Mouse (Mus musculus) CH12.LX (cell line): Measurements from ENCODE around the gene Akr1cl.
"Not testable (repeated sequence)": the region's sequence is repeated elsewhere in the genome, so short reads cannot be mapped to it uniquely, and the experiment has no call there.

Source experiments
- CHD2 ChIP-seq: IDR thresholded peaks from 2 replicates; pipeline ENCODE4 v1.6.1; 2011; ENCODE audit warnings: low read length, improper control_type of control experiment
- CTCF ChIP-seq, 2 experiments: IDR thresholded peaks in 1 of 2; conservative IDR thresholded peaks in 1 of 2; 2 replicates each; pipeline ENCODE4 v1.5.1; 2011 to 2012; ENCODE audit warnings: low read depth in 2 of 2, low read length in 2 of 2, improper control_type of control experiment in 1 of 2, inconsistent platforms in 1 of 2, mild to moderate bottlenecking in 1 of 2, moderate library complexity in 1 of 2
- E2F4 ChIP-seq: IDR thresholded peaks from 2 replicates; pipeline ENCODE4 v1.6.1; 2011; ENCODE audit warnings: low read depth, low read length, improper control_type of control experiment; ENCODE audit not compliant: insufficient replicate concordance
- ELF1 ChIP-seq: IDR thresholded peaks from 2 replicates; pipeline ENCODE4 v1.6.1; 2014; ENCODE audit warnings: low read depth, mild to moderate bottlenecking, inconsistent platforms, low read length, improper control_type of control experiment
- EP300 ChIP-seq: IDR thresholded peaks from 2 replicates; pipeline ENCODE4 v1.6.1; 2011; ENCODE audit warnings: low read length, improper control_type of control experiment
- MAX ChIP-seq: IDR thresholded peaks from 2 replicates; pipeline ENCODE4 v1.6.1; 2011; ENCODE audit warnings: low read length, improper control_type of control experiment
- NRF1 ChIP-seq: IDR thresholded peaks from 2 replicates; pipeline ENCODE4 v1.6.1; 2014; ENCODE audit warnings: low read depth, mild to moderate bottlenecking, inconsistent platforms, low read length, improper control_type of control experiment, moderate library complexity
- POLR2A ChIP-seq: IDR thresholded peaks from 2 replicates; pipeline ENCODE4 v1.6.1; 2011; ENCODE audit warnings: low read depth, mild to moderate bottlenecking, improper control_type of control experiment, low read length
- SIN3A ChIP-seq: IDR thresholded peaks from 2 replicates; pipeline ENCODE4 v1.6.1; 2012; ENCODE audit warnings: low read length, improper control_type of control experiment, inconsistent platforms
- ZC3H11A ChIP-seq: IDR thresholded peaks from 2 replicates; pipeline ENCODE4 v1.6.1; 2012; ENCODE audit warnings: low read depth, mild to moderate bottlenecking, inconsistent platforms, low read length, improper control_type of control experiment
- ZKSCAN1 ChIP-seq: IDR thresholded peaks from 2 replicates; pipeline ENCODE4 v1.6.1; 2012; ENCODE audit warnings: low read depth, inconsistent platforms, low read length, improper control_type of control experiment, borderline replicate concordance

GRCm38 (mm10) chr1:65050952-65051351, 18.4 kb upstream of the Akr1cl start, which contains the start of gene Cryge:
- TF ChIP-seq POLR2A; SIN3A; ZKSCAN1; ZC3H11A; E2F4; ELF1; EP300; CTCF (conservative IDR thresholded peaks at IDR 0.05 in 1 of 2, IDR thresholded peaks at IDR 0.05 in 1 of 2; ENCODE audit: low read depth in 2 of 2, low read length in 2 of 2); MAX; CHD2; NRF1: not testable (repeated sequence)
